Mouse (Mus musculus) intestine, embryonic 16.5 days (tissue): ENCODE measurements around the gene Mctp2. TPM values are rescaled to one million over a fixed set of nuclear protein-coding genes. Genes with fewer than 3 reads are reported as not detected.

Experiments
- ATAC-seq: fragments of 200-750 bp; cut with Nextera tagmentation; 2 replicates; pipeline ENCODE4 v1.8.0; 2017; ENCODE audit warnings: moderate TSS enrichment, moderate library complexity
- H3K27ac ChIP-seq: fragments of 300-500 bp; sonication (generic); 2 replicates; pipeline ENCODE4 v1.5.1; 2014; ENCODE audit warnings: mild to moderate bottlenecking, low read length
- H3K27me3 ChIP-seq: fragments of 300-500 bp; sonication (generic); replicated peaks from 2 replicates; pipeline ENCODE4 v1.6.1; 2014; ENCODE audit warnings: low read length, control low read depth, mixed read lengths; ENCODE audit not compliant: control insufficient read depth, insufficient read depth
- H3K36me3 ChIP-seq: fragments of 300-500 bp; sonication (generic); 2 replicates; pipeline ENCODE4 v1.6.1; 2014; ENCODE audit warnings: low read length, control low read depth; ENCODE audit not compliant: control insufficient read depth, insufficient read depth
- H3K4me1 ChIP-seq: fragments of 300-500 bp; sonication (generic); 2 replicates; pipeline ENCODE4 v1.6.1; 2014; ENCODE audit warnings: low read length, control low read depth, mixed read lengths; ENCODE audit not compliant: control insufficient read depth, insufficient read depth
- H3K4me2 ChIP-seq: fragments of 300-500 bp; sonication (generic); 2 replicates; pipeline ENCODE4 v1.6.1; 2014; ENCODE audit warnings: low read depth, low read length, control low read depth
- H3K4me3 ChIP-seq: fragments of 300-500 bp; sonication (generic); 2 replicates; pipeline ENCODE4 v1.5.1; 2014; ENCODE audit warnings: mild to moderate bottlenecking, low read length
- H3K9ac ChIP-seq: fragments of 300-500 bp; sonication (generic); 2 replicates; pipeline ENCODE4 v1.6.1; 2014; ENCODE audit warnings: low read depth, low read length
- H3K9me3 ChIP-seq: fragments of 300-500 bp; sonication (generic); 2 replicates; pipeline ENCODE4 v1.6.1; 2016; ENCODE audit warnings: low read length, control low read depth; ENCODE audit not compliant: control insufficient read depth
- WGBS: fragments of 180-500 bp; shearing (Covaris S2); extraction: QIAGEN DNeasy Blood & Tissue Kit; methylation state at CpG from one replicate; pipeline ENCODE4 v1.1.7; 2014; 5-methylcytosine and 5-hydroxymethylcytosine counted together
- polyA plus RNA-seq: library from polyadenylated mRNA; unstranded; fragments of >200 nt; fragmentation: Nextera tagmentation; extraction: Ambion mirVana; gene quantifications from 2 replicates; pipeline ENCODE4 v1.2.1, GENCODE M21; 2015

The Mctp2 gene
- polyA plus RNA-seq, 1 experiment from 2014 or later = 1.7 TPM

- H3K9me3 ChIP-seq = no peaks in the 10 kb centered on the region
- no peaks in the 10 kb centered on the region for H3K27me3 ChIP-seq
- H3K4me1 ChIP-seq = no peaks in the 10 kb centered on the region
- no peak overlapping the region for H3K9ac ChIP-seq
- H3K4me2 ChIP-seq = no peak overlapping the region
- WGBS = 57% methylated on average over 8 of the region's 8 CpGs
- H3K36me3 ChIP-seq = no peaks in the 10 kb centered on the region
- no peak overlapping the region for H3K27ac ChIP-seq
- H3K4me3 ChIP-seq = no peak overlapping the region
- no peak; the same call in 1 of the 2 replicates for ATAC-seq
Observed at GRCm38 (mm10) chr7:72311582-72311981, 5.2 kb upstream of the Mctp2 start.

DNA sequence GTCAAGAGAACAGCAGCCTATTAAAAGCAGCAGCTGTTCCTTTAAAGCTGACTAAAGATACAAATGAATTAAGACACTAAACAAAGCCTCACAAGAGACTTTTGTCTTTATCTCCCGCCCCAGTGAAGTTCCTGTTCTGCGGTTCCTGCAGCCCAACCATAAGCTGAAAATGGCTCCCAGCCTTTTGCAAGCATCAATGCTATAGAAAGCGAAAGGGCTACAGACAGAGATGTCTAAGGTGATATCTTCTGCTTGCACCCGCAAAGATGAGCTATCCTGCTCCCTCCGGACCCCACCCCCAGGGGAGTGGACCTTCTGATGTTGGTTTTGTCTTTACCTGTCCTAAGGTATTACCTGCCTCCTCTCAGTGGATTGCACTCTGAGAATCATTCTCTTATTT, 1.7 kb upstream of the Mctp2 start:
- no peaks in the 10 kb centered on the region for H3K9me3 ChIP-seq
- H3K27me3 ChIP-seq = no peaks in the 10 kb centered on the region
- 77% methylated on average over 5 of the region's 5 CpGs for WGBS
- H3K27ac ChIP-seq = no peak overlapping the region
- no peak overlapping the region for H3K4me3 ChIP-seq
- ATAC-seq = no peak
- H3K4me1 ChIP-seq = no peaks in the 10 kb centered on the region
- no peak overlapping the region for H3K9ac ChIP-seq
- H3K36me3 ChIP-seq = no peaks in the 10 kb centered on the region
- no peak overlapping the region for H3K4me2 ChIP-seq

GRCm38 (mm10) chr7:72306847-72307246, 439 bp upstream of the Mctp2 start:
- Histone ChIP-seq H3K9ac (peak overlapping the region; percentile 69), H3K36me3 (no peaks in the 10 kb centered on the region), H3K4me3 (peak overlapping the region; percentile 61), H3K4me1 (no peaks in the 10 kb centered on the region), H3K4me2 (peak overlapping the region; percentile 94), H3K27ac (peak overlapping the region; percentile 35; the same call in 1 of the 2 replicates), H3K27me3 (no peaks in the 10 kb centered on the region), H3K9me3 (no peaks in the 10 kb centered on the region)
- 14% methylated on average over 7 of the region's 7 CpGs for WGBS
- ATAC-seq = peak; percentile 52

DNA sequence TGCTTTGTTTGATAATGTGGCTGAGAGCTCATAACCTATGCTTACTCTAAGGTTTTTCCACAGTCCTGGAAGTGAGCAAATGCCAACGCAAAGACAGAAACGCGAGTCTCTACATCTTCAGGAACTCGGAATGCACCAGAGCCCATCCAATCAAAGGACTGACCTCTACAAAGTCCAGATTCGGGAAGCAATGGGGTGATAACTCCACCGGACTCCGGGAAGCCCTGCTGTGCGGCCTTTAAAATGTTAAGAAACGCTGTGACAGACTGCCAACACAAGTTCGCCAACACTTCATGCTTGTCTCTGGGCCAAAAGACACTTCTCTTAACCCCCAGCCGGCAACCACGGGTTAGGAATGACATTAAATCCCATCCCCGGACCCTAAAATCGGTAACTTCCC, 437 bp downstream of the Mctp2 start:
- H3K4me3 ChIP-seq = peak overlapping the region; percentile 61
- H3K4me1 ChIP-seq = no peaks in the 10 kb centered on the region
- no peak overlapping the region for H3K27ac ChIP-seq
- H3K36me3 ChIP-seq = no peaks in the 10 kb centered on the region
- H3K9me3 ChIP-seq = no peaks in the 10 kb centered on the region
- no peaks in the 10 kb centered on the region for H3K27me3 ChIP-seq
- peak; percentile 42 for ATAC-seq
- peak overlapping the region; percentile 69 for H3K9ac ChIP-seq
- WGBS = 2% methylated on average over 14 of the region's 14 CpGs
- peak overlapping the region; percentile 94 for H3K4me2 ChIP-seq

GRCm38 (mm10) chr7:72301667-72302066, 4.7 kb downstream of the Mctp2 start:
- no peaks in the 10 kb centered on the region for H3K27me3 ChIP-seq
- H3K4me3 ChIP-seq = no peak overlapping the region
- no peak overlapping the region for H3K4me2 ChIP-seq
- 77% methylated on average over 4 of the region's 4 CpGs for WGBS
- H3K27ac ChIP-seq = no peak overlapping the region
- no peak for ATAC-seq
- no peaks in the 10 kb centered on the region for H3K36me3 ChIP-seq
- H3K9ac ChIP-seq = no peak overlapping the region
- no peaks in the 10 kb centered on the region for H3K9me3 ChIP-seq
- no peaks in the 10 kb centered on the region for H3K4me1 ChIP-seq

- no peak overlapping the region for H3K4me3 ChIP-seq
- 78% methylated on average over 6 of the region's 6 CpGs for WGBS
Observed at GRCm38 (mm10) chr7:72299726-72300125, 6.7 kb downstream of the Mctp2 start.

GRCm38 (mm10) chr7:72297013-72297412, 9.4 kb downstream of the Mctp2 start:
- H3K4me3 ChIP-seq = no peak overlapping the region
- H3K9ac ChIP-seq = no peak overlapping the region
- H3K4me2 ChIP-seq = no peak overlapping the region
- H3K27ac ChIP-seq = no peak overlapping the region
- H3K4me1 ChIP-seq = peaks cover 3% of the 10 kb centered on the region; the same call in 1 of the 2 replicates
- H3K36me3 ChIP-seq = no peaks in the 10 kb centered on the region
- no peak for ATAC-seq
- no peaks in the 10 kb centered on the region for H3K9me3 ChIP-seq
- WGBS = 87% methylated on average over 5 of the region's 5 CpGs
- no peaks in the 10 kb centered on the region for H3K27me3 ChIP-seq

More at GRCm38 (mm10) chr7:72299726-72300125, 6.7 kb downstream of the Mctp2 start:
- ATAC-seq = no peak
- Histone ChIP-seq H3K9ac (no peak overlapping the region), H3K36me3 (no peaks in the 10 kb centered on the region), H3K9me3 (no peaks in the 10 kb centered on the region), H3K27ac (no peak overlapping the region), H3K4me1 (no peaks in the 10 kb centered on the region), H3K4me2 (no peak overlapping the region), H3K27me3 (no peaks in the 10 kb centered on the region)

GRCm38 (mm10) chr7:72296171-72296570, 10.2 kb downstream of the Mctp2 start:
- H3K9me3 ChIP-seq = no peaks in the 10 kb centered on the region
- H3K27me3 ChIP-seq = no peaks in the 10 kb centered on the region
- 64% methylated on average over 2 of the region's 2 CpGs for WGBS
- H3K9ac ChIP-seq = no peak overlapping the region
- H3K4me3 ChIP-seq = no peak overlapping the region
- no peaks in the 10 kb centered on the region for H3K36me3 ChIP-seq
- H3K4me2 ChIP-seq = no peak overlapping the region
- ATAC-seq = no peak
- no peak overlapping the region for H3K27ac ChIP-seq
- peaks cover 3% of the 10 kb centered on the region; the same call in 1 of the 2 replicates for H3K4me1 ChIP-seq

- Histone ChIP-seq H3K4me2 (no peak overlapping the region), H3K4me1 (peaks cover 3% of the 10 kb centered on the region; the same call in 1 of the 2 replicates), H3K27me3 (no peaks in the 10 kb centered on the region), H3K9me3 (no peaks in the 10 kb centered on the region), H3K27ac (no peak overlapping the region), H3K9ac (no peak overlapping the region), H3K4me3 (no peak overlapping the region), H3K36me3 (no peaks in the 10 kb centered on the region)
- WGBS = 71% methylated on average over 2 of the region's 2 CpGs
- no peak for ATAC-seq
Observed at GRCm38 (mm10) chr7:72294886-72295285, 11.5 kb downstream of the Mctp2 start.
